ENCODE assay signal across 8 mouse cellular contexts in genomic region chr9:20520531-20521210, GRCm38 (mm10). TPM values are rescaled to one million over a fixed set of nuclear protein-coding genes. Genes with fewer than 3 reads are reported as not detected.
A peak's percentile ranks its signal among the peaks of the same experiment; 100 is the strongest.
DNase-seq lines count a peak whose midpoint lies in the region; ATAC-seq and TF ChIP-seq lines count a peak whose summit lies in the region.

No protein-coding gene starts in this region.

- no peak for TF ChIP-seq POLR2A in cortical plate, adult 2 months (IDR thresholded peaks at IDR 0.05; ENCODE audit: extremely low read depth, insufficient read depth, low read length)

- peak overlapping the region; percentile 89 for H3K9ac ChIP-seq in intestine, embryonic 15.5 days
- H3K9ac ChIP-seq in neural tube, embryonic 13.5 days: peak overlapping the region; percentile 95

- DNase-seq in gastrocnemius, adult 2 months: no peak
- DNase-seq in gastrocnemius, postnatal 25 days: no peak
- DNase-seq in A20 (ENCODE audit: low read depth, low spot score): peak; percentile 46
- DNase-seq in layer of hippocampus, postnatal 14 days (ENCODE audit: low spot score in 2 of 2): no peak
- DNase-seq in layer of hippocampus, adult 9-11 months: no peak

- peak overlapping the region; percentile 60 for H3K4me2 ChIP-seq in intestine, embryonic 15.5 days (replicated peaks)
- H3K4me2 ChIP-seq in neural tube, embryonic 13.5 days: peak overlapping the region; percentile 89

- under 1% methylated on average over 17 of the region's 17 CpGs for WGBS in intestine, embryonic 15.5 days
- WGBS in neural tube, embryonic 13.5 days: 0% methylated on average over 17 of the region's 17 CpGs

- ATAC-seq in intestine, embryonic 15.5 days: no peak
- ATAC-seq in neural tube, embryonic 13.5 days (ENCODE audit: low read depth): peak; percentile 29; the same call in 1 of the 2 replicates

- no peak for TF ChIP-seq CTCF in gastrocnemius, adult 2 months (IDR thresholded peaks at IDR 0.05)
- TF ChIP-seq CTCF in cortical plate, adult 2 months (IDR thresholded peaks at IDR 0.05; ENCODE audit: extremely low read depth, insufficient read depth, low read length): no peak

- H3K4me1 ChIP-seq in cortical plate, adult 2 months (ENCODE audit: control insufficient read depth, insufficient read depth, low read length): peaks cover 1% of the 10 kb centered on the region; the same call in 1 of the 2 replicates
- peaks cover 9% of the 10 kb centered on the region; the same call in 1 of the 2 replicates for H3K4me1 ChIP-seq in intestine, embryonic 15.5 days (replicated peaks)
- peaks cover 47% of the 10 kb centered on the region for H3K4me1 ChIP-seq in neural tube, embryonic 13.5 days (replicated peaks)

- intact Hi-C loops in gastrocnemius, adult 2 months (cut with DNase I): no loop called here

- peak overlapping the region; percentile 98 for H3K4me3 ChIP-seq in gastrocnemius, adult 2 months
- peak overlapping the region; percentile 76 for H3K4me3 ChIP-seq in cortical plate, adult 2 months (ENCODE audit: insufficient read depth, low read length)
- peak overlapping the region; percentile 86 for H3K4me3 ChIP-seq in intestine, embryonic 15.5 days (replicated peaks)
- H3K4me3 ChIP-seq in neural tube, embryonic 13.5 days: peak overlapping the region; percentile 93

- no peaks in the 10 kb centered on the region for H3K27me3 ChIP-seq in intestine, embryonic 15.5 days (replicated peaks)
- peaks cover 4% of the 10 kb centered on the region for H3K27me3 ChIP-seq in neural tube, embryonic 13.5 days

- H3K27ac ChIP-seq in gastrocnemius, adult 2 months: peak overlapping the region; percentile 98
- peak overlapping the region; percentile 66; the same call in 1 of the 2 replicates for H3K27ac ChIP-seq in cortical plate, adult 2 months (ENCODE audit: insufficient read depth, low read length)
- peak overlapping the region; percentile 95 for H3K27ac ChIP-seq in intestine, embryonic 15.5 days
- H3K27ac ChIP-seq in neural tube, embryonic 13.5 days (replicated peaks): peak overlapping the region; percentile 98

- H3K9me3 ChIP-seq in intestine, embryonic 15.5 days: no peaks in the 10 kb centered on the region
- no peaks in the 10 kb centered on the region for H3K9me3 ChIP-seq in neural tube, embryonic 13.5 days

- no peaks in the 10 kb centered on the region for H3K36me3 ChIP-seq in intestine, embryonic 15.5 days
- peaks cover 13% of the 10 kb centered on the region for H3K36me3 ChIP-seq in neural tube, embryonic 13.5 days

RNA-seq across cellular contexts. Expression of gene Zfp266, which starts 0.5 kb away (rescaled TPM):
- 10 to 100 TPM; 16.6 to 18.4 TPM for total RNA-seq in gastrocnemius, adult 2 months (2021)
- 10 to 100 TPM; 14.2 to 14.7 TPM for total RNA-seq in gastrocnemius, postnatal 25 days (2021)
- polyA plus RNA-seq in cortical plate, adult 2 months (2012; rRNA removed): 19.1 and 19.5 TPM in 2 replicates
- polyA plus RNA-seq in intestine, embryonic 15.5 days (2015; fragmentation: Nextera tagmentation; extraction: Ambion mirVana): 55.1 and 62.4 TPM in 2 replicates
- 107 and 129 TPM in 2 replicates for polyA plus RNA-seq in neural tube, embryonic 13.5 days (2015; fragmentation: Nextera tagmentation; extraction: Ambion mirVana)
- total RNA-seq in layer of hippocampus, postnatal 14 days (2021): 10 to 100 TPM; 55.8 to 56.1 TPM

RNA-seq across cellular contexts. Expression of gene Zfp426, which starts 28.1 kb away (rescaled TPM):
- 10 to 100 TPM in 1 of 2 experiments, 1 to 10 TPM in 1; 8.5 to 10.2 TPM for total RNA-seq in gastrocnemius, adult 2 months (2021)
- 1 to 10 TPM; 7.0 to 7.8 TPM for total RNA-seq in gastrocnemius, postnatal 25 days (2021)
- 17.0 and 19.2 TPM in 2 replicates for polyA plus RNA-seq in cortical plate, adult 2 months (2012; rRNA removed)
- polyA plus RNA-seq in intestine, embryonic 15.5 days (2015; fragmentation: Nextera tagmentation; extraction: Ambion mirVana): 15.1 and 15.7 TPM in 2 replicates
- polyA plus RNA-seq in neural tube, embryonic 13.5 days (2015; fragmentation: Nextera tagmentation; extraction: Ambion mirVana): 29.3 and 30.4 TPM in 2 replicates
- 10 to 100 TPM; 31.7 to 34.5 TPM for total RNA-seq in layer of hippocampus, postnatal 14 days (2021)
